Mouse (Mus musculus): ENCODE data around the gene Donson. TPM values are rescaled to one million over a fixed set of nuclear protein-coding genes. Genes with fewer than 3 reads are reported as not detected.

The Donson gene
- polyA plus RNA-seq, 1 experiment from 2014 or later: 22.9 TPM

DNA sequence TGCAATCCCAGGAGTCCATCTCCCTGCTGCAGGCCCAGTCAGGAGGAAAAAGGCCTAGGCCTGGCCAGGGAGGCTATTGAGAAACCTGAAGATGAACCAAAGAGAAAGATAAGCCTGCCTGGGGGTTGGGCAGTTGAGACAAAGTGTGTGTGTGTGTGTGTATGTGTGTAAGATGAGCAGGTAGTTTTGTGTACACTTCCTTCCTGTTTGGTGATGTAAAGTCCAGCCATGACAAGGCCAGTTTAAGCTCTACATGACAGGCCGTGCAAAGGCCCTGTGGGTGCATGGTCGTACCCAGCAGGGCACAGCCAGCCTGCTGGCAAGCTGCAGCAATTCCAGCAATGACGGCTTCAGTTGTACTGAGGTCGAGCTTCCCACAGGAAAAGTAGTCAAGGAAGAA is 58.8 kb downstream of the Donson start:
- no peaks in the 10 kb centered on the region for H3K4me1 ChIP-seq (ENCODE audit: control insufficient read depth, insufficient read depth, low read length)
- WGBS: 91% methylated on average over 4 of the region's 4 CpGs
- H3K9ac ChIP-seq (replicated peaks; ENCODE audit: low read depth, low read length): no peak overlapping the region
- no peak overlapping the region for H3K4me2 ChIP-seq (replicated peaks; ENCODE audit: low read depth, low read length)
- H3K4me3 ChIP-seq (ENCODE audit: low read depth, low read length): no peak overlapping the region
- peaks cover 67% of the 10 kb centered on the region for H3K36me3 ChIP-seq (ENCODE audit: control insufficient read depth, insufficient read depth, low read length)
- H3K27me3 ChIP-seq (ENCODE audit: control insufficient read depth, insufficient read depth, low read length): no peaks in the 10 kb centered on the region
- H3K27ac ChIP-seq (ENCODE audit: low read length): no peak overlapping the region
- no peak for ATAC-seq (ENCODE audit: insufficient number of reproducible peaks, insufficient read depth, low FRiP score, low read depth)
- no peaks in the 10 kb centered on the region for H3K9me3 ChIP-seq (ENCODE audit: control insufficient read depth, low read depth, low read length)

DNA sequence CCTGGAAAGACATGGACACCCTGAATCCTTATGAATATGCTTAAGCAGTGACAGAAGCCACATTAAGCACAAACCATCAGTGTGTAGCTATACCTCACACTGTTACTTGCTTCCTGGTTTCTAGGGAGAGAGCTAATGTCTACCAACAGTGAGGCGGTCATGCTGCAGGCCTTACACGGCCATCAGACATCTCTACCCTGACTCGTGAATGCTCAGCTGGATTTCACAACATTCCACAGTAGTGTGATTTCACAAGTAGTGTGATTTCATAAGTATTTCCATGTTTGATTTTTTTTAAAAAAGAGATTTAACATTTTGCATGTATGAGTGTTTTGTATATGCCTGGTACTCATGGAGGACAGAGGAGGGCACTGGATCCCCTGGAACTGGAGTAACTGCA is 59.9 kb downstream of the Donson start:
- Histone ChIP-seq H3K9me3 (ENCODE audit: control insufficient read depth, low read depth, low read length) (no peaks in the 10 kb centered on the region), H3K4me2 (replicated peaks; ENCODE audit: low read depth, low read length) (no peak overlapping the region), H3K27ac (ENCODE audit: low read length) (no peak overlapping the region), H3K9ac (replicated peaks; ENCODE audit: low read depth, low read length) (no peak overlapping the region), H3K36me3 (ENCODE audit: control insufficient read depth, insufficient read depth, low read length) (peaks cover 71% of the 10 kb centered on the region), H3K4me3 (ENCODE audit: low read depth, low read length) (no peak overlapping the region), H3K4me1 (ENCODE audit: control insufficient read depth, insufficient read depth, low read length) (no peaks in the 10 kb centered on the region), H3K27me3 (ENCODE audit: control insufficient read depth, insufficient read depth, low read length) (no peaks in the 10 kb centered on the region)
- no peak for ATAC-seq (ENCODE audit: insufficient number of reproducible peaks, insufficient read depth, low FRiP score, low read depth)
- WGBS: 89% methylated on average over 3 of the region's 3 CpGs

DNA sequence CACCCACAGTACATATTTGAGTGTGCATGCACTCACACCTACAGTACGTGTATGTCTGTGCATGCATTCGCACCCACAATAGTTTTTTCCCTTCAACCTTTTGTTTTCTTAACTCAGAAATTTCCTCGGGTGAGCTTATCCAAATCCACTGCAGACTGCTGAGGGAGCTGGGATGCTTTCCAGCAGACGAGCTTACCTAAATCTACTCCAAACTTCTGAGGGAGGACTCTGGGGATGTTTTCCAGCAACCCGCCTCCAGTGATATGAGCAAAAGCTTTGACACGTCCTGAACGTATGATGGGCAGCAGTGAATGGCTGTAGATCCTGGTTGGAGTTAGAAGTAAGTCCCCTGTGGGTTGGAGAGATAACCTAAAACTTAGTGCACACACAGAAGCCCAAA is 60.7 kb downstream of the Donson start:
- no peak for ATAC-seq (ENCODE audit: insufficient number of reproducible peaks, insufficient read depth, low FRiP score, low read depth)
- WGBS: 83% methylated on average over 7 of the region's 7 CpGs
- H3K9ac ChIP-seq (replicated peaks; ENCODE audit: low read depth, low read length): no peak overlapping the region
- H3K4me3 ChIP-seq (ENCODE audit: low read depth, low read length): no peak overlapping the region
- no peak overlapping the region for H3K27ac ChIP-seq (ENCODE audit: low read length)
- H3K4me2 ChIP-seq (replicated peaks; ENCODE audit: low read depth, low read length): no peak overlapping the region
- H3K36me3 ChIP-seq (ENCODE audit: control insufficient read depth, insufficient read depth, low read length): peaks cover 75% of the 10 kb centered on the region
- H3K27me3 ChIP-seq (ENCODE audit: control insufficient read depth, insufficient read depth, low read length): no peaks in the 10 kb centered on the region
- H3K9me3 ChIP-seq (ENCODE audit: control insufficient read depth, low read depth, low read length): no peaks in the 10 kb centered on the region
- no peaks in the 10 kb centered on the region for H3K4me1 ChIP-seq (ENCODE audit: control insufficient read depth, insufficient read depth, low read length)

Other genes starting within 250 kb of the Donson start
- 61.7 and 63.9 TPM in 2 replicates for gene Ifnar1, start 203.5 kb downstream of the Donson start, polyA plus RNA-seq (2014; fragmentation: Nextera tagmentation; extraction: Ambion mirVana)
- gene Ifngr2, start 141.7 kb downstream of the Donson start, polyA plus RNA-seq (2014; fragmentation: Nextera tagmentation; extraction: Ambion mirVana): 44.0 and 51.8 TPM in 2 replicates
- 29.7 and 33.3 TPM in 2 replicates for gene Tmem50b, start 91.0 kb downstream of the Donson start, polyA plus RNA-seq (2014; fragmentation: Nextera tagmentation; extraction: Ambion mirVana)
- gene Dnajc28, start 69.7 kb downstream of the Donson start, polyA plus RNA-seq (2014; fragmentation: Nextera tagmentation; extraction: Ambion mirVana): 2.7 and 4.1 TPM in 2 replicates
- gene Gart, start 41.8 kb downstream of the Donson start, polyA plus RNA-seq (2014; fragmentation: Nextera tagmentation; extraction: Ambion mirVana): 95.8 and 114 TPM in 2 replicates
- 181 and 182 TPM in 2 replicates for gene Son, start 41.3 kb downstream of the Donson start, polyA plus RNA-seq (2014; fragmentation: Nextera tagmentation; extraction: Ambion mirVana)
- gene Cryzl1, start 40.2 kb upstream of the Donson start, polyA plus RNA-seq (2014; fragmentation: Nextera tagmentation; extraction: Ambion mirVana): 82.1 and 88.9 TPM in 2 replicates
- 25.1 and 26.4 TPM in 2 replicates for gene Itsn1, start 40.5 kb upstream of the Donson start, polyA plus RNA-seq (2014; fragmentation: Nextera tagmentation; extraction: Ambion mirVana)

Data from stomach, embryonic 14.5 days (tissue).